Mouse (Mus musculus) right cerebral cortex, postnatal 4 days (tissue): ENCODE measurements at regions not wholly inside any gene's neighbourhood (a gene's known extent, or its start where the extent isn't known, plus 50 kb on each side); places are given as distances from the start of the nearest gene placed in this dataset.

ENCODE experiments used
- DNase-seq: peaks from one replicate; pipeline ENCODE4 v3.0.0-alpha.2; 2022

DNA sequence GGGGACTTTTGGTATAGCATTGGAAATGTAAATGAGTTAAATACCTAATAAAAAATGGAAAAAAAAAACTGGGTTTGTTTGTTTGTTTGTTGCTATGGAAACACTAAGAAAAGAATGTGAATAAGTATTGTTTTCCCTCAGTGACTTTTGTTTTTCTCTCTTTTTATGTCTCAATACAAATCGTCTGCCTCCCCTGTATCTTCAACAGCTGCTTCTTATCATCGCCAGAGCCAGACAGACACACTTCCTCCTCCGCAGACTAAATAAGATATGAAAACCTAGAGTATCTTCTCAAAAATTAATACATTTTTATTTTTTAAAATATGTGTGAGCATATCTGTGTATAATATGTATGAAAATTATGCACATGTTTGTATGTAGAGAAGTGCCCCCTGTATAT, 389.0 kb downstream of the Nuf2 start:
- DNase-seq, result no peak

DNA sequence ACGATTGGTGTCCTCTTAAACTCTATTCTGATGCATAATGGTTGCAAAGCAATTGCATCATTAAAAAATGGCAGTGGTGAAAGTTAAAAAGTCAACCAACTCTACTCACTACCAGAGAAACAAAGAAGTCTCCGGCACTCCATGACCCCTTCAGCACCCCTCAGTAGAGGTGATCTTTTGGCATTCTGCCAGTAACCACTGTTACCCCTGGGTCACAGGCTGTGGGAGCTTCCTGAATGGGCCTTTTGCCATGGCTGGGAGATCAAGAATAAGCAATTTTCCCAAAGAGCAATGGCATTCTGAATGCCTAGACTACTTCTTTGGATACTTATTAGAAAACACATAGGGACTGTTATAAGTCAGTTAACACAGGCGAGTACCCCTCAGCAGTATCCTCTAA, 391.2 kb downstream of the Nuf2 start:
- DNase-seq, result no peak

DNA sequence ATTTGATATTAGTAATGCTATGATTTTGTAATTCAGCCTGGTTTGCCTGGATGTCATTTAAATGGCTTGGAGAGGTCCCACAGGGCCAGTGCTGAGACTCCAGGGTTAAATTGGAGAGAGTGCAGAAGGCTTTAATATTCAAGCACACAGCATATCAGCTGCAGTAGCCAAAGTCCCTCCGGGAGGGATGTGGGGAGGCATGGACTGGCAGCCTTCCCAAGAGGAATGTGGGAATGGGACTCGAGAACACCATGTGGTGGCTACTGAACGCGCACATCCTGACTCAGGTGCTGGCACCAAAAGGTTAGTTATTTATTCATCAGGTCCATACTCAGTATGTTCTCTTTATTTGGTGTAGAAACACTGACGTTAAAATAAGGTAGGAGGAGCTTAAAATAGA, 391.8 kb downstream of the Nuf2 start:
- no peak for DNase-seq

DNA sequence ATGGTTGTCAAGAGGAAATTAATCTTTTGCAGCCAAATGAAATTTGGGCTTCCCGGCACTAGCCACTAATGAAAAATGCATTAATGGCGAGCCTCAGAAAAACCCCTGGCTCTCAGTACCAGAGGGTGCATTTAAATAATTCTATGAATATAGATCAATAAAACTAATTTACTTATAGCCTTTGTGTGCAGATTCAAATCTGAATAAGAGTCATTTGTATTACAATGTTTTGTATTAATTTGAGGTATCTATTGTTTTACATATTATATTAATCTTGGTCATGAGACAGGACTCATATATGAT, 392.1 kb downstream of the Nuf2 start:
- DNase-seq, result no peak

DNA sequence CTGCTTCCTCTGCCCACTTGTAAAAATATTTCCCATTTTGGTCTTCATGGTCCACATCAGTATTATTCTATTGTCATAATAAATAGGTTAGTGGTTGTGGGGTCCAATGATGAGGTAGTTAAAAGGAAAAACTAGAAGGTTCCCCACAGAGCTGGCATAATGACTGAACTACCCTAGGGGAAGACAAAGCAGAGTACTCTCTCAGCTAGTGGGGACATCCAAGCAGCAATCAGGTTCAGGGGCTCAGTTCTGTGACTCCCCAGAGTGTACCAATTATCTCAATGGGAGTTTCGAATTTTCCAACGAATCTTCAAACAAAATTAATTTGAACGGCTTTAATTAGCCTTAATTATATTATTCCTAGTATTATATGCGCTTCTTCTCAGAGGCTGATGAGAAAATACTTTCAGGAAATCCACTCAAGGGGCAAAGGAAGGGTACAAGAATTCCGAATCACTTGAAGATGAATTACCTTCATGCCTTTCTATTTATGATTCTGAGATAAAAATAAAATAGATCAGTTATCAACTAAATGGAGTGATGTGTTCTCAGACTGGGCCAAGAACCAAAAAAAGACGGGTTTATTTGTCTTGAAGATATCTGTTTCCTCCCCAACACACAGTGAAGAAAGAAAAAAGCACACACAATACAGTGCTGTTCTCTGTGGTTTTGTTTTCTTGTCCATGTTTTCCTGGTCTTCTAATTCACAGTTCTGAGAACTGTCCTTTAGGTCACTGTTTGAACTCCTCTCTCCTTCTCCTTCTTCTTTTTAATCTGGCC, 392.7 kb downstream of the Nuf2 start:
- no peak for DNase-seq

DNA sequence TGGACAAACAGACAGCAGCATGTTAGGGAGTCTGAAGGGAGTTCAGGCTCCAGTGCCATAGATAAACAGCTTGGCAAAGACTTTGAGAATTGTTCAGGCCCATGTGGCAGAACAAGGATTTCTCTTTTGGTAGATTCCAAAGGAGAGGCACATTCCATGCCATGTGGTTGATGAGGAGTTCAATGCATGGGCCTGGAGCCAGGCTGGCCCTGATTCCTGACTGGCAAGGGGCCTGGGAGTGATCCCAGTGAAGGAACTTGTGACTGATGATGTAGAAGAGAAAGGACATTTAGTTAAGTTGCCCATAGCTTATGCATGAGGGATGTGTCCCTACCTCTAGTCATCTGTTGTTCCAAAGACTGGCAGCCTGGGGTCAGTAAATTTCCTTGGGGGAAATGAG, 395.7 kb downstream of the Nuf2 start:
- no peak for DNase-seq

DNA sequence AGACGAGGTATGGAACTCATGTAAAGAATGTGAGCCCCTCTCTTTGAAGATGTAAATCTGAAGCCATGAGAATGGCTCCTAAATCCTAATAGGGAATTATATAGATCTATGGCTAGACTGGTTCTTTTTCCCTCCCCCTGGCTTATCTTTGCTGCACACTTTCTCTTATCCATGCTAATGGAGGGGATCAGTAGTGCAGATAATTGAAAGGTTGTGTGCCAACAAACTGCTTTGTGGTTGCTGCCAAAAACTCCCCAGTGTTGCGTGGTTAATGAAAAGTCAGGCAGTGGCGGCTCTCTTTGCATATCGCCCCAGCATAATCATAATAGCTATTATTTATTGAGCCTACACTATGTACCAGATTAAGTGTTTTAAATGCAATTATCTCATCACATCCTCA, 427.6 kb downstream of the Nuf2 start:
- DNase-seq, result no peak

DNA sequence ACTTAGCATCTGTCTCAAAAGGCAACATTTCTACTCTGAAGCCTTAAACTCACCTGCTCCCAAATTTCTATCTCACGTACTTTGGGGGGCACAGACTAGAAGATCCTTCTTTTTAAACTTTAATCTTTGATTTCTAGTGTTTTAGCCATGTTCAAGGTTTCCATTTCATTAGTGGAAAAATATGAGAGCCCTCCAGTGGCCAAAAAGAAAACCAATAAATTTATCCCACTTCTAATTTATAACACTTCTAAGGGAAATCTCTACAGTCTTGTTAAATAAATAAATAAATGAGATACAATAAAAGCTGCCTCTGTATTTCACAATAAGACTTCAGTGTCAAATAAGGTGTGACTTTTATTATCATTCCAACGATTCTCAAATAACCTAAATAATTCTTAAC, 428.2 kb downstream of the Nuf2 start:
- no peak for DNase-seq

DNA sequence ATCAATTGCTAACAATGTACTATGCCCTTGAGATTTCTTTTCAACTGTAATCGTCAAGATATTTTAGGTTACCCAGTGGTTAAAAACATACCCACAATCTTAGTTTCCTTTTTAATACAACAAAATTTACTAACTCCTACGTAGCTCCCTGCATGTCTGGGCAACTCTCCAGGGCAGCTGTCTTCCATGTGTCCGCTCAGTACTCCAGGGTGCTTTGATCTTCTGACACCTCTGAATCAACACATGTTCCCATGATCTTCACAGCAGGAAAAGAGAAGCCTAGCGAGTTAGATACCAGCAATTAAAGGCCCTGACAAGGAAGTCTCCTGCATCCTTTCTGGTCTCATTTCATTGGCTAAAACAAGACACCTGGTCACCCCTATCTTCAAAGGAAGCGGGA, 432.0 kb downstream of the Nuf2 start:
- no peak for DNase-seq

DNA sequence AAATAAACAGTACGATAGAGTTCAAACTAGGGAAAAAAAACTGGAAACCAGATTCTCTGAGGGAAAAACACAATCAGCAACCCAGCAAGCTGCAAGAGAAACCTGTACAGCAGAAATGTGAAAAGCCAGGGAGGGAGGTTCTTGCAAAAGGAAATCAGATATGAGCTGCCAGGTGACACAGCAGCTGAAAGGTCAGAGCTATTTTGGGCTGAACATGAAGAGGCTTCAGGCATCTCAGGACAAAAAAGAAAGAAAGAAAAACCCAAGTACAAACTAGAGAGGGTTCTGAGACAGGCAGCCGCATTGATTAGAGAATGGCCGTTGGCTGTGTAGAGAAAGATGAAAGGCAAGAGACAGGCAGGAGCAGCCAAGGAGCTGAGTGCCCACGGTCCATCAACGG, 434.5 kb downstream of the Nuf2 start:
- DNase-seq, result no peak

DNA sequence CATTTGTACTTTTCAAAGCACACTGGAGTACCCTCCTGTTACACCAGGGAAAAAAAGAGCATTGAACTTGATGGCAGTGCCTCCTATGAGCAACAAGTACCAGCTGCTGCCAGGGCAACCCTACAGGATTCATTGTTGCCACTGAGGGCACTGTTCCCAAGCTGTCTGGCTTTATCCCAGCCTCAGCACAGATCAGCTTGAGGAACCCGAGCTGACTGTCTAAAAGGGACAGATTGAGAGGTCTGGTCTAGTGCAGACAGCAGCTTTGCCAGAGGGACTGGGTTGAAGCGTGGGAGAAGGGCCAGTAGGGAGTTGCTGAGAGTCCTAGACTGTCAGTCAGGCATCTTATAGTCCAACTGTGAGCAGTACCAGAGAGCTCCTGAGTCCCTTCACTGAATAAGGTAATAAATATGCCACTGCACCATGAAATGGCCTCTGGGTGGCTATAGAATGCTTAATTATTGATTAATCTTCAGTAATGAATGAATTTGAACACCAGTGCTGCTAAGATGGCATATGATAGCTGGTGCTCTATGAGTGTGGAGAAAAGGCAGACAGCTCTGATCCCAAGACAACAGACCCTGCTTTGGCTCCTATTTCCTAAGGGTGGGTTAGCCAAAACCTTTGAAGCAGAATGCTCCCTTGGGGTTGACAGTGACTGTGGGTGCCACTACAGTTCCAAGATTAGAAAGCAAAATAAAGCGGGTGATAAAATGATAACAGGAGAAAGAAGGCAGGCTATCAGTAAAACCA, 437.5 kb downstream of the Nuf2 start:
- peak; percentile 50 for DNase-seq

DNA sequence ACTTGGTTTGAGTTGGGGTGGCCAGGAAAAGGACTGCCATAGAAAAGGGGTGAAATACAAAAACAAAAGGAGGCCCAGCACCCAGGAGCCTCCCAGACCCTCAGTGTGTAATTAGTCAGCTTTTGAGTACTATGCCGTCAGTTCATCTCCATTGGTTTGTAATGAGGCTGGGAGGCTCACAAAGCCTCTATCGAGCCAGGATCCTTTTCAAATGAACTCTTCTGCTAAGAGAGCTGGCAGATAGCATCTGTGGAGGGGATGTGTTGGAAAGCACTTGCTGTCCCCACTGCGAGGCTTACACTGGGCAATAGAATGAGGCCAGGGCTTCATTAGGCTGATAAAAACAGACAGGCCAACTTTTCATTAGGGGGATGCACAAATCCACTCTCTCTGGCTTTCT, 445.2 kb downstream of the Nuf2 start:
- no peak for DNase-seq

DNA sequence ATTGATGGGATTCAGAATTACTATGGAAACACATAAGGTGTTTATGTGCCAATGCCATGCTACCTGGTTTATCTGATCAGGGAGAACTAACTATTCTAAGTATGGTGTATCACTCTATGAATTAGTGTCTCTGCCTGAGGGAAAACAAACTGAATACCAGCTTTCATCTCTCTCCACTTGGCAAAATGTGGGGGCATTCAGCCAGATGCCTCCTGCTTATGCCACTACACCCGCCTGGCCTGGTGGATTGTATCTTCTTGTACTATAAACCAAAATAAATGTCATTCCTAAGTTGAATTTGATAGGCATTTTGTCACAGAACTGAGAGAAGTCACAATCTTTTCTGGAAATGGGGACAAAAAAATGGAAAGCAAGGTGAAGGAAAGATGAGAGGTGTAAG, 450.6 kb downstream of the Nuf2 start:
- no peak for DNase-seq

DNA sequence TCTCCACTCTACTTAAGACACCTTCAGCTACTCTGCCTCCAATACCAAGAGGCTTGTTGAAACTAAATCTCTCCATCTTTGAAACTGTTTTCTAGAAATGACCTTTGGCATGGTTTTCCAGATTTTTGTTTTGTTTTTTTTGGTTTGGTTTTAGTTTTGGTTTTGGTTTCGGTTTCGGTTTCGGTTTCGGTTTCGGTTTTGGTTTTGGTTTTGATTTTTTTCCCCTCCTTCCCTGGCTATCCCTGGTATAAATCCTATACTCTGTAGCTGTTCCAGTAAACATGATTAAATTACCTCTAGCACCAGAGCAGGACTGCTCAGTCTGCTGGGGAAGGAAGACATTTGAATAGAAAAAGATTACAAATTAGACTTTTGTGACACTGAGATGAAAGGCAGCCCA, 454.0 kb downstream of the Nuf2 start:
- DNase-seq, result no peak

DNA sequence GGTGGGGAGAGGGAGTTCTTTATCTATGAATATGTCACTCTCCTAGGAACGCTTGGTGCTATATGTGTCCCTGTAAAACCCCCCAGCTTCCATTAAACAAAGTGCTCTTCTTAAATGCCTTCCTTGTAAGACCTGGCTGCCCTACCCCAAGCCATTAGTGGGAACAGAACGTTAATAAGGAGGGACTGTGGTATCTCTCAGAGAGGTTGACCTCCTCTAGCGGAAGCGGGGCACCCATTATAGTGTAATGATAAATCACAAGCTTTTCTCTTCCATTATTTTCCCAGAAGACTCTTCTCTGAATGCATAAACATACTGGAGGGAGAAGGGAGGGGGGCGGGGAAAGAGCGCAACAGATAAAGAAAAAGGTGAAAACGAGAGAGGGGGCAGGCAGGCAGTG, 455.3 kb downstream of the Nuf2 start:
- no peak for DNase-seq

DNA sequence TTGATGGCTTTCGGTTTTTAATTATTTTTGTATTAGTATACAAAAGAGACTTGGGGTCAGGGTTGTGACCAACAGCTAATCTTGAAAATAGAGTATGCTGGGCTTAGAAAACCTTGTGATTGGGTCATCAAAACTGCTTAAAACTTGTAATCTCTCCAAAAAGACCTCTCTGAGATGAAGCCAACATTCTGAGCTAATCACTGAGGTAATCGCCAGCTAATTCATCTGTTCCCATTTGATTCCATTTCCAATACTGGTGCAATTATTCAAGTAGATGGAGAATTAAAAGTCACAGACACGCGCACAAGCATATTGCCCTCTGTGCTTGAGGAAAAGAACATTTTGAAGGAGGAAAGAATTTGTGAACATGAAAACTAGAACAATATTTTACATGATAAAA, 459.9 kb downstream of the Nuf2 start:
- no peak for DNase-seq

DNA sequence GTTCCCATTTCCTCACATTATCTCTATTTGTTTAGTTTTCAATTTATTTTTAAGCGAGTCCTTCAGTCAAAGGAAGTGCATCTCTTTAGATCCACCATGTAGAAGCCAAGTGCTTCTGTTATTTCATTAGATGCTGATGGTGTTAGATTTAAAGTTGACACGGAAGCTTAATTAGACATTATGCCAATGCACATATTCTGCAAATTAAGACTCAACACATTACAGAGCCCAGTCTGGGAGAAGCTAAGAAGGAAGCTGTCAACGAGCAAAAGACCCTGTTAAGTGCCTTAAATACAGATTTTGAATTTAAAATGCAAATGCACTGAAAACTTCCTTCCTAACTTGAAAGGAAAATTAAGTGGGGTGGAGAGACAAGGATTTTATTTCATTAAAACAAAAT, 461.6 kb downstream of the Nuf2 start:
- no peak for DNase-seq

DNA sequence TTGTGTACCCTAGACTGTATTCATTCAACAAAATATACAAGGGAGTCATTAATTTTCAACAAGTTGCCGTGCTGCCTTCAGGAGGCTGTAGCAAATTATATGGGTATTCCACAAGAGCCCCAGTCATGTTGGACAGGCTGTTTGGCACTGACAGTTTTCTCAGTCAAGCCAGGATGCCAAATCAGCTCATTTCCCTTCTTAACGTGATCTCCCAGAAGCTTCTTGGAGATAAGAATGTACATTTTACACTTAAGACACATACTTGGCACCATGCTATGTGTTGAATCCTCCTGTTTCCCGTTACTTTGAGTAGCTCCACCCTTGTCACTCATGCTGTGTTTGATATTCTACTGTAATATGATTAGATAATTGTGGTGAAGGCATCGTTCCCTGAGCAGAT, 464.5 kb downstream of the Nuf2 start:
- no peak for DNase-seq

DNA sequence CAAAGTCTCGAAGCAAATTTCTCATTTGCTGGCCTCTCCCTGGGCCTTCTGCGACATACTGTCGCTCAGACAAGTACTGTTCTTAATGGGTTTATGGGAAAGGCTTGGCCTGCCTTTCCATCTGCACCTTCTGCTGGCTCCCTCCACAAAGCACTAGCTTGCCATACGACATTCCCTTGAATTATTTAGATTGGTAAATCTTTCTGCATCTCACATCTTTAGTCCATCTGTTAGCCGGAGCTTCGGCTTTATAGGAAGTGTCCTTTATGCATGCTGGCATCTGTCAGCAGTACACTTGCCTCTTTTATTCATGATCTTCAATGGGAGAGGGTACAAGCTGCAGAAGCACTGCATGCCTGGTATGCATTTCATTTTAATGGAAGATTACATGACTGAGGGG, 470.6 kb downstream of the Nuf2 start:
- no peak for DNase-seq

DNA sequence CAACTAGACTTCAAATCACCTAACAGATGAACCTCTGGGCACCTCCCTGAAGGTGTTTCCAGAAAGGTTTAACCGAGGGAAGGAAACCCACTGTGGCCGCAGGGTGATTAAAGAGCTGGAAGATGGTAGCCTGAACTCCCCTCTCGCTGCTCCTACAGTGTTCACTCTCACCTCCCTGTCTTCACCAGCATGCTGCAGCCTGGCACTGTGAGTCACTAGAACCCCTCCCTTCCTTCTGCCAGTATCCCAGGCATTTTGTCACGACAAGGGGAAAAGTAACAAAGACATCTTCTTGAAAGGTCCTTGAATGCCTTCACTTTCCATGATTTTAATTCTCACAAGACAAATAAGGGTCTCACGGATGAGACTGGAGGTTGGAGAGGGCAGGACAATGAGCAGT, 471.1 kb downstream of the Nuf2 start:
- DNase-seq, result no peak

DNA sequence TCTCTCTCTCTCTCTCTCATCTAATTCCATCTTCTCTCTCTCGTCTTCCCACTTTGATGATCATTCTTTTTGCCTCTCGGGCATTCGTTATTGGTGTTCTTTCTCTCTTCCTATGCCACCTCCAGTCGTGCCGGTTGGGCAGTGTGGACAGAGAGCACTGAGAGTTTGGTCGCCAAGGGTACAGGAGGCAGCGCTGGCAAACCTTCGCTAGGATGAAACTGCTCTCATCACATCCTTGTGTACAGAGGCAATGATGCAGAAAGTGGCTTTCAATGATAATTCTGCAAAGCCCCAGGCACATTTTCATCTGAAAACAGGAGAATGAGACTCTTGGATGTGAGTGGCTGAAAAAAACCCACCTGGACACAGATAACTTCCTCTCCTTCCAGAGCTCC, 479.4 kb downstream of the Nuf2 start:
- DNase-seq, result no peak

DNA sequence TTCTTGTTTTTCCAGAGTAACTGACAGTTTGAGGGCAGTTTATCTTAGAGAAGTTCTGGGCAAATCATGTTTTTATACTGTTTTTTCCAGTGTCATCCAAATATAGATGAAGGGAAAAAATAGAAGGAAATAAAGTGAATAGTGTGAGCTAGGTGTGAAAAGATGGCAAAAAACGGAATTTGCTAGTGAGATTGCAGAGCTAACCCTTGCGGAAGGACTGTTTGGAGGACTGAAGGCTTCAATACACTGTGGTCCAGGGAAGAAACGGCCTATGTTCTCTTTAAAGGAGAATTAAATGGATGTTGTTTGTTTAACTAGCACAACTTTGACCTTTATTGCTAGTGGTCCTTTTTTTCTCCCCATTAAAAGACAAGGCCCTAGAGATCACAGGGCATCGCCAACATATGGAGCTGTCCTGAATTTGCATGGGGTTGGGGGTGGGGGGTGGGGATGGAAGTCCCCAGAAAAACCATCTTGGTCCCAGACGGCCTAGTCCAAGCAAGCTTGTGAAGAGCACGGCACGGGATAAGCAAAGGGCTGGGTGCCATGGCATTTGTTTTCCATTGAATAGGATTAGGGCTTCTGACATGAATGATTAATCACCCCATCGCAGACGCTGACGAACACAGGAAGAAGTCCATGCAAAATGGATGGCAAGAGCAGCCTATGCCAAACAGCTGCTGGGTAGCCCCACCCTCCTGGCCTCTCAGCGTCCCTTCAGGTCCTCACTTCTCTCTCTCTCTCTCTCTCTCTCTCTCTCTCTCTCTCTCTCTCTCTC, 480.0 kb downstream of the Nuf2 start:
- DNase-seq, result no peak

DNA sequence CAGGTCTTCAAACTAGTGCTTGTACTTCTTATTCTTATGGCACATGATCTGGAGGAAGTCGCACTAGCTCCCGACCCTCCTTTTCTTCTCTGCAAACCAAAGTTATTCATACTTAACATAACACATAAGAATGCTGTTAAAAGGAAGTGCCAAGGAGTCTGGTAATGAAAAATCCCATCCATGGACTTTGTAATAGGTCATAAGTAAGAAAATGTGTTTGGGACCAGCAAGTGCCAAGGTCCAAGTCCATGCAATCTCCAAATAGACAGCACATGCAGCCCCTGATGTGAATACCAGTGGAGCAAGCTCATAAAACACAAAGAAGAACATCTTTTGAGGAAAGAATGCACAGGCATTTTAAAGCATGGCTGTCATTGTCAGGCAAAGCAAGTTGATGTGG, 481.4 kb downstream of the Nuf2 start:
- DNase-seq, result no peak

DNA sequence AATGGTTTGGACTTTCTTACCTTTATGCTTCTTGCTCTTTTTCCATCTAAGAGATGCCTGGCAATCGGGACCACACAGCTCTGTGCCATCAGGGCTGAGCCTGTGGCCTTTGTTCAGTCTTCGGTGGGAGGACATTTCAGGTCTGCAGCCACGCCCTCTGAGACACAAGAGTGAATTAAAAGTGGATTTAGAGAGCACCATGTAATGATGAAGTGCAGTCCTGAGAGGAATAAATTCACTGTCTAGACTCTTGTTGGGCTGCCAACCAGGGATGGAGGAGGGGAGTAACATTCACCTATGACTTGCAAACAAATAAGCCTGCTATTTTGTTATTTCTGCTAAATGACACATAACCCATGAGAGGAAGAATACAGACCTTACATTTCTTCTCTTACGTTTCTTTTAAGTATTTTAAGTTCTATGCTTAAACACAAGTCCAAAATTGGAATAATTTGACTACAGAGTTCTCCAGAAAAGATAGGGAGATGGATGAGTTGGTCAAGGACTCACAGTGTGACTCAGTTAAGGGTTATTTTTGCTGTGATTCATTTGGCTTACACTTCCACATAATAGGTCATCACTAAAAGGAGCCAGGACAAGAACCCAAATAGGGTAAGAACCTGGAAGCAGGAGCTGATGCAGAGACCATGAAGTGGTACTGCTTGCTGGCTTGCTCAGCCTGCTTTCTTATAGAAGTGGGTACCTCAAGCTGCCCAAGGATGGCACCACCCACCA, 484.3 kb downstream of the Nuf2 start:
- no peak for DNase-seq
